Mouse (Mus musculus): ENCODE data around the gene Gm40193.

DNA sequence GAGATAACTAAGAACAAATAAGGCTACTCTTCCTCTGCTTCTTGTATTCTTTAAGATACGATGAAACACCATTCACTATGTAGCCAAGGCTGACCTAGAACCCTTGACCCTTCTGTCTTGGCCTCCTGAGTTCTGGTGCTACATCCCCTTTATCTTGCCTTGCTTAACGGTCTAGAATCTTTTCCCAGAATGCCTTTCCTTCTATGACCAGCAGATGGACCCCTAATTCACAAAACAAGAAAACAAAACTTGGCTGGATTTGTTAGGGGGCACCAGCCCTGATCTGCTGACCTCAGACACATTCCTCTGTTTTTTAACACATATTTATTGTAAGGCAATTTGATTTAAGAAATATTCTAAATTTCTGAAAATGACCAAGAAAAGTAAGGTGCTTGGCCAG, 16.4 kb downstream of the Gm40193 start:
- TF ChIP-seq POLR2A (IDR thresholded peaks at IDR 0.05; ENCODE audit: borderline replicate concordance, control insufficient read depth, low read depth, low read length) = no peak
- TF ChIP-seq CTCF (IDR thresholded peaks at IDR 0.05; ENCODE audit: control insufficient read depth, insufficient read depth, low read length) = no peak
